Mouse (Mus musculus): ENCODE results near the gene Hbb-bh1.
"Not testable (repeated sequence)": the region's sequence is repeated elsewhere in the genome, so short reads cannot be mapped to it uniquely, and the experiment has no call there.

Hbb-bh1 gene

DNA sequence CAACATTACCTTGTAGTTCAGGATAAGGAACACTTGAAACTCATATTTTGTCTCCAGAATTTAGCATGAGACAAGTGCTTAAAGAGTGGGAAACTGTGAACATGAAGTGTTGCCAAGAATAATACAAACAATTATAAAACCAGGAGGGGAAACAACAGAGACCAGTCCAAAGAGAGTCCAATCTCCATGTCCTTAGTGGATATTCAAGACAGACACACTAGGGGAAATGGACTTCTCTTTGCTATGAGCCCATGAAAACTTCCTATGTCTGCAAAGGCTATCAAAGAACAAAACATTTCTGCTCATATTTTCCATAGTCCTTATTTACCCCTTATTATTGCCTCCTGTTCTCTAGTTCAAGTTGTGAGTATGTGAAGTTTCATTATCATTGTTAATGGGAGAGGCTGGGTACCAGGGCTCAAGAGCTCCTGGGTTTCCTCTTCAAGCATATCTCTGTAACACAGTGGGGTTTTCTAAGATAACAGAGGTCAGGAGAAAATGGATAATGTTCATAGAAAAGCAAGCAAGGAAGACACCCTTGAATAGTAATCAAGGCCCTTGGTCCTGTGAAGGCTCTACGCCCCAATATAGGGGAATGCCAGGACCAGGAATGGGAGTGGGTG is 31.6 kb downstream of the Hbb-bh1 start:
- no peak for DNase-seq

DNA sequence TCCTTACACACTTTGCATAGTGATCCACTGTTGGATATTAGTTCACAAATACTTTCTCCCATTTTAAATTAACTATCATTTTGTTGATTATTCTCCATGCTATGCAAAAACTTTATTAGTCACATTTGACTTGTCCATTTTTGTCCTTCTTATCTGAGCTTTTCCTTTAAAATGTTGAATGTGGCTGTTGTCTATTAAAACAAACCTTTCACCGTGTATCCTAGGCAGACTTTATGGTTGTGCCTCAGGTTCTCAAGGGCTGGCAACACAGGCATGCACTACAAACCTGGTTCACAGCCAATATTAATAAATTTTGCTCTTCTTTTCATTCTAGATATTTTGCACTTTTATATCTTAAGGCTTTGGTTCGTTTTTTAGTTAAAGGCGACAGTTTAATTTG is 32.2 kb downstream of the Hbb-bh1 start:
- DNase-seq = no peak

GRCm38 (mm10) chr7:103810296-103810695 is 32.7 kb downstream of the Hbb-bh1 start:
- DNase-seq = no peak

- DNase-seq = no peak
These were observed 33.2 kb downstream of the Hbb-bh1 start for GRCm38 (mm10) chr7:103809801-103810155.

DNA sequence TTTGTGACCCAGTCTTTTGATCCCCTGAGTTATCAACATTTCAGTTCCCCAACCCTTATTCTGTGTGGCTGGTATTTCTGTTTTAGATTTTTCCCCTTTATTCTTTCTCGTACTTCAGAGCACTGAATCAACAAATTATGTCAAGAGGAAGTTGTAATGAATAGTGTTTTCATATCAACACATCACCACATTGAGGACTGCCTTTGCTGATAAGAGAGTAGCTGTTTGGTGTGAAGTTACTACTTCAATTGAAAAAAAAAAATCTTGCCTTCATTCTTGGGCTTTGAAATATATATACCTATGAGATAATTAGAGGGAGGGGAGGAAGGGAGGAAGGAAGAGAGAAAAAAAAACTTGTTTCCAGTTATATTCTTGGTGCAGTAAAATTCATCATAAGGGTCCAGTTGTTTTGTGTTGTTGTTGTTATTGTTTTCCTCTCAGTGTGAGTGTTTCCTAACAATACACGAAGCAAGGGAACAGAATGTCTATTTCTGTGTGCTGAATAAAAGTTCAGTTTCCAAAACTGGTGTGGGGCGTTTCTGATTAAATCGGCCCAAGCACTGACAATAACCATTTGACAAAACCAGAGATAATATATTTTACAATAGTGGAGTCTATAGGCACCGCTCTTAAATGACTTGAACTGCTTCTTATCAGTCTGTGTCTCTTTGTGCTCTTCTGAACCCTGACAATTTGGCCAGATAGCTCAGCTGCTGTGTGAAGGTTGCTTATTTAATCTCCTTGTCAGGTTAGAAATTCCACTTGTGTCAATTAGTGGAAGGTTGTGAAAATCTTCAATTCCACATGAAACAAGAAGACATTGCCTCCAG is 33.8 kb downstream of the Hbb-bh1 start:
- DNase-seq = no peak

- DNase-seq = not testable (repeated sequence)
These were observed 34.8 kb downstream of the Hbb-bh1 start for GRCm38 (mm10) chr7:103808120-103808519.

DNA sequence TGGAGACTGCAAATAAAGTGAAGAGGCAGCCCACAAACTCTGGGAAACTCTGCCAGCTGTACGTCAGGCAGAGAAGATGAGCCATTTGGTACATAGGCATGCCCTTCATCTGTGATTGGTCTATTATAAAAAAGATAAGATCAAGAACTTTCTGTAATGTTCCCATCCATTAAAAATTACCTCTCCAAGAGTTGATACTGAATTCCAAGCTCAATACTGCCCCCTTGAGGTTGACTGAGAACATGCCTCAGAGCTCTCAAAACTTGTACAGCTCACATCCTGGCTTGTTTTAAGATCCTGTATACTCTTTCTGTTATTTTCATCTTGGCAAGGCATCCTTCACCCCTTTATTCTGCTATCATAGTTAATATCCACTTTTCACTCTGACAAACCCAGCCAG is 36.1 kb downstream of the Hbb-bh1 start:
- DNase-seq = peak; percentile 43

GRCm38 (mm10) chr7:103792669-103793388 is 50.1 kb downstream of the Hbb-bh1 start:
- DNase-seq = no peak

- no peak for DNase-seq
These were observed 51.2 kb downstream of the Hbb-bh1 start, which contains the start of gene Olfr67 for GRCm38 (mm10) chr7:103791721-103792120. Olfr67 (minus strand) TSS chr7:103791821.

Measured in retina, postnatal 1 day (tissue).